ENCODE assay signal across 8 mouse cellular contexts in genomic region chr7:130965396-130965795, GRCm38 (mm10). TPM values are rescaled to one million over a fixed set of nuclear protein-coding genes. Genes with fewer than 3 reads are reported as not detected.
DNase-seq lines count a peak whose midpoint lies in the region; ATAC-seq lines count a peak whose summit lies in the region.

No protein-coding gene starts in this region.

- peak overlapping the region; percentile 77 for H3K27ac ChIP-seq in heart, embryonic 10.5 days
- peak overlapping the region; percentile 52; the same call in 1 of the 2 replicates for H3K27ac ChIP-seq in hindbrain, embryonic 13.5 days
- peak overlapping the region; percentile 76 for H3K27ac ChIP-seq in stomach, embryonic 15.5 days

- no peaks in the 10 kb centered on the region for H3K36me3 ChIP-seq in heart, embryonic 10.5 days
- no peaks in the 10 kb centered on the region for H3K36me3 ChIP-seq in megakaryocyte, embryonic 14.5 days (replicated peaks; ENCODE audit: low read length)
- no peaks in the 10 kb centered on the region for H3K36me3 ChIP-seq in hindbrain, embryonic 13.5 days
- no peaks in the 10 kb centered on the region for H3K36me3 ChIP-seq in stomach, embryonic 15.5 days

- H3K9me3 ChIP-seq in heart, embryonic 10.5 days = no peaks in the 10 kb centered on the region
- H3K9me3 ChIP-seq in megakaryocyte, embryonic 14.5 days = no peaks in the 10 kb centered on the region
- no peaks in the 10 kb centered on the region for H3K9me3 ChIP-seq in hindbrain, embryonic 13.5 days
- no peaks in the 10 kb centered on the region for H3K9me3 ChIP-seq in stomach, embryonic 15.5 days

- no peak for ATAC-seq in megakaryocyte, adult 5-6 weeks (ENCODE audit: poor library complexity, severe bottlenecking)
- no peak for ATAC-seq in hindbrain, embryonic 13.5 days (ENCODE audit: low FRiP score)
- ATAC-seq in stomach, embryonic 15.5 days (ENCODE audit: insufficient read depth, low FRiP score, low read depth) = no peak

- 82% methylated on average over 4 of the region's 4 CpGs for WGBS in heart, embryonic 10.5 days
- WGBS in hindbrain, embryonic 13.5 days = 94% methylated on average over 4 of the region's 4 CpGs
- WGBS in stomach, embryonic 15.5 days = 92% methylated on average over 4 of the region's 4 CpGs

- no peak for DNase-seq in heart, embryonic 10.5 days (ENCODE audit: low spot score)
- no peak for DNase-seq in heart, adult 9 months (ENCODE audit: low spot score in 2 of 2)
- no peak for DNase-seq in right cerebral cortex, adult 2 months (ENCODE audit: low spot score in 2 of 2)
- no peak for DNase-seq in natural killer cell, adult 2 months (ENCODE audit: low spot score in 2 of 2)

- H3K27me3 ChIP-seq in heart, embryonic 10.5 days (ENCODE audit: insufficient read depth, poor library complexity, severe bottlenecking) = no peaks in the 10 kb centered on the region
- H3K27me3 ChIP-seq in megakaryocyte, embryonic 14.5 days (replicated peaks) = peaks cover 12% of the 10 kb centered on the region
- H3K27me3 ChIP-seq in hindbrain, embryonic 13.5 days = no peaks in the 10 kb centered on the region
- no peaks in the 10 kb centered on the region for H3K27me3 ChIP-seq in stomach, embryonic 15.5 days (replicated peaks)

- H3K9ac ChIP-seq in hindbrain, embryonic 13.5 days = no peak overlapping the region
- no peak overlapping the region for H3K9ac ChIP-seq in stomach, embryonic 15.5 days

- H3K4me2 ChIP-seq in hindbrain, embryonic 13.5 days = no peak overlapping the region
- no peak overlapping the region for H3K4me2 ChIP-seq in stomach, embryonic 15.5 days

- no peak overlapping the region for H3K4me3 ChIP-seq in heart, embryonic 10.5 days
- H3K4me3 ChIP-seq in megakaryocyte, embryonic 14.5 days (replicated peaks) = peak overlapping the region; percentile 11
- no peak overlapping the region for H3K4me3 ChIP-seq in hindbrain, embryonic 13.5 days
- H3K4me3 ChIP-seq in stomach, embryonic 15.5 days (replicated peaks) = no peak overlapping the region

- H3K4me1 ChIP-seq in heart, embryonic 10.5 days = peaks cover 36% of the 10 kb centered on the region
- peaks cover 24% of the 10 kb centered on the region for H3K4me1 ChIP-seq in megakaryocyte, embryonic 14.5 days
- H3K4me1 ChIP-seq in hindbrain, embryonic 13.5 days (replicated peaks) = peaks cover 16% of the 10 kb centered on the region
- peaks cover 26% of the 10 kb centered on the region for H3K4me1 ChIP-seq in stomach, embryonic 15.5 days

RNA-seq across cellular contexts. Expression of gene Htra1, which starts 29.5 kb away (rescaled TPM):
- polyA plus RNA-seq in heart, embryonic 10.5 days (2016; fragmentation: Nextera tagmentation; extraction: Ambion mirVana) = 7.7 and 20.0 TPM in 2 replicates
- 0.75 and 2.5 TPM in 2 replicates for polyA plus RNA-seq in megakaryocyte, embryonic 14.5 days (2012; ENCODE audit: insufficient read depth, low replicate concordance)
- total RNA-seq in megakaryocyte, adult 5-6 weeks (2015) = 0.68 TPM in 1 of 2 replicates, not detected in the other
- 0.65 TPM in 1 of 2 replicates, not detected in the other for total RNA-seq in megakaryocyte, adult 5-6 weeks (2017)
- polyA plus RNA-seq in hindbrain, embryonic 13.5 days (2015; fragmentation: Nextera tagmentation; extraction: Ambion mirVana) = 11.2 and 15.4 TPM in 2 replicates
- polyA plus RNA-seq in stomach, embryonic 15.5 days (2015; fragmentation: Nextera tagmentation; extraction: Ambion mirVana) = 23.4 and 27.8 TPM in 2 replicates
